Mouse (Mus musculus): Measurements from ENCODE around the gene Chic1. TPM values are rescaled to one million over a fixed set of nuclear protein-coding genes. Genes with fewer than 3 reads are reported as not detected.

Chic1 gene
- polyA plus RNA-seq, 1 experiment from 2014 or later: 2.8 TPM

GRCm38 (mm10) chrX:103366201-103366600 lies 9.9 kb downstream of the Chic1 start:
- Histone ChIP-seq H3K4me1 (no peaks in the 10 kb centered on the region), H3K27me3 (replicated peaks) (peaks cover 47% of the 10 kb centered on the region), H3K27ac (replicated peaks) (no peak overlapping the region), H3K36me3 (no peaks in the 10 kb centered on the region), H3K9ac (no peak overlapping the region), H3K9me3 (no peaks in the 10 kb centered on the region), H3K4me3 (no peak overlapping the region), H3K4me2 (no peak overlapping the region)
- ATAC-seq (ENCODE audit: extremely low read depth, insufficient number of reproducible peaks, low FRiP score, low TSS enrichment): no peak
- WGBS: 67% methylated on average over 5 of the region's 5 CpGs

GRCm38 (mm10) chrX:103368650-103369049 lies 12.4 kb downstream of the Chic1 start:
- Histone ChIP-seq H3K4me2 (no peak overlapping the region), H3K36me3 (no peaks in the 10 kb centered on the region), H3K27ac (replicated peaks) (no peak overlapping the region), H3K9ac (no peak overlapping the region), H3K27me3 (replicated peaks) (peaks cover 55% of the 10 kb centered on the region), H3K9me3 (no peaks in the 10 kb centered on the region), H3K4me1 (no peaks in the 10 kb centered on the region), H3K4me3 (no peak overlapping the region)
- no peak for ATAC-seq (ENCODE audit: extremely low read depth, insufficient number of reproducible peaks, low FRiP score, low TSS enrichment)
- WGBS: 64% methylated on average over 3 of the region's 3 CpGs

GRCm38 (mm10) chrX:103371221-103371620 lies 14.9 kb downstream of the Chic1 start:
- no peak overlapping the region for H3K4me2 ChIP-seq
- no peaks in the 10 kb centered on the region for H3K4me1 ChIP-seq
- no peak for ATAC-seq (ENCODE audit: extremely low read depth, insufficient number of reproducible peaks, low FRiP score, low TSS enrichment)
- H3K27ac ChIP-seq (replicated peaks): no peak overlapping the region
- H3K9me3 ChIP-seq: no peaks in the 10 kb centered on the region
- no peak overlapping the region for H3K9ac ChIP-seq
- no peak overlapping the region for H3K4me3 ChIP-seq
- no peaks in the 10 kb centered on the region for H3K36me3 ChIP-seq
- 54% methylated on average over 2 of the region's 2 CpGs for WGBS
- peaks cover 67% of the 10 kb centered on the region for H3K27me3 ChIP-seq (replicated peaks)

DNA sequence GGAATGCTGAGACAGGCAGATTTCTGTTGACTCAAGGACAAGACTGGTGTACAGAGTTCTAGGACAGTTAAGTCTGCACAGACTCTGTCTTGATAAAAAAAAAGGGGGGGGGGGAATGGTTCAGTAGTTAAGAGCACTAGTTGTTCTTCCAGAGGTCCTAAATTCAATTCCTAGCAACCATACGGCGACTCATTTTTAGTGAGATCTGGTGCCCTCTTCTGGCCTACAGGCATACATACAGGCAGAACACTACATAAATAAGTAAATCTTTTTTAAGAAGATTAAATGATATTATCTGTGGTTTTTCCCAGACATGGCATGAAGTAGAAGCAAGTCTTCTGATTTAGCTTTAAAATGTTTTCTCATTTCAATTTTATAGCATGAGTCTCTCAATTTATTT lies 15.4 kb downstream of the Chic1 start:
- Histone ChIP-seq H3K27ac (replicated peaks) (no peak overlapping the region), H3K9ac (no peak overlapping the region), H3K4me3 (no peak overlapping the region), H3K27me3 (replicated peaks) (peaks cover 70% of the 10 kb centered on the region), H3K4me2 (no peak overlapping the region), H3K36me3 (no peaks in the 10 kb centered on the region), H3K4me1 (no peaks in the 10 kb centered on the region), H3K9me3 (no peaks in the 10 kb centered on the region)
- 19% methylated on average over 2 of the region's 2 CpGs for WGBS
- no peak for ATAC-seq (ENCODE audit: extremely low read depth, insufficient number of reproducible peaks, low FRiP score, low TSS enrichment)

DNA sequence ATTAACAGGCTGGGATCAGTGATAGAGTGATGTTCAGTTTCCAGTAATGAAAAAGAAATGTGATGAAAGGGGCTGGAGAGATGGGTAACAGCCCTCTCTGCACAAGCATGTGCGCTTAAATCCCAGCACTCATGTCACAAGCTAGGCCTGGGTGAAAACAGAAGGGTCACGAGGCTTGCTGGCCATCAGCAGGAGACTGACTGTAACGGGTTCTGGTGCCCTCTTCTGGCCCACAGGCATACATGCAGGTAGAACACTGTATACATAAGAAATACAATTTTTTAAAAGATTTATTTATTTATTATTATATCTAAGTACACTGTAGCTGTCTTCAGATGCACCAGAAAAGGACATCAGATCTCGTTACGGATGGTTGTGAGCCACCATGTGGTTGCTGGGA lies 18.0 kb downstream of the Chic1 start:
- 57% methylated on average over 5 of the region's 5 CpGs for WGBS
- ATAC-seq (ENCODE audit: extremely low read depth, insufficient number of reproducible peaks, low FRiP score, low TSS enrichment): no peak
- no peak overlapping the region for H3K4me2 ChIP-seq

GRCm38 (mm10) chrX:103384528-103384927 lies 28.3 kb downstream of the Chic1 start:
- peaks cover 68% of the 10 kb centered on the region for H3K27me3 ChIP-seq (replicated peaks)
- H3K9me3 ChIP-seq: no peaks in the 10 kb centered on the region
- ATAC-seq (ENCODE audit: extremely low read depth, insufficient number of reproducible peaks, low FRiP score, low TSS enrichment): no peak
- no peak overlapping the region for H3K9ac ChIP-seq
- H3K4me2 ChIP-seq: no peak overlapping the region
- no peaks in the 10 kb centered on the region for H3K4me1 ChIP-seq
- WGBS: 73% methylated on average over 3 of the region's 3 CpGs
- H3K4me3 ChIP-seq: no peak overlapping the region
- no peak overlapping the region for H3K27ac ChIP-seq (replicated peaks)
- H3K36me3 ChIP-seq: no peaks in the 10 kb centered on the region

More for the DNA sequence above, 18.0 kb downstream of the Chic1 start:
- Histone ChIP-seq H3K36me3 (no peaks in the 10 kb centered on the region), H3K4me1 (no peaks in the 10 kb centered on the region), H3K9me3 (no peaks in the 10 kb centered on the region), H3K4me3 (no peak overlapping the region), H3K9ac (no peak overlapping the region), H3K27ac (replicated peaks) (no peak overlapping the region), H3K27me3 (replicated peaks) (peaks cover 69% of the 10 kb centered on the region)

DNA sequence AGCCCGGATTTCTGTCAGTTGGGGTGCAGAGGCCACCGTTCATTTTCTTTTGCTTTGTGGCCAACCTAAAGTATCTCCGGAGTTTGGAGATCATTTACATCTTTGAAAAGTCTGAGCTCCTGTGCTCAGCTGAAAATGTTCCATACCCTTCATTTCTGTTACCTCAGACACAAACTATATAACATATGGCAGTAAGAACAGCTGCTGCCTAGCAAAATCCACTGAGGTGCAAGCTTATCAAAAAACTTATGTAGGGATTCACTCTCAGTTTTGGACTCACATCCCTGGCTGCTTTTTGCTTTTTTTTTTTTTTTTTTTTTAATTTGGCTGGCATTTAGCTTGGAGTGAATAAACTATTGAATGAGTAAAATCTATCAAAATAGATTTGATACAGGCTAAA lies 31.9 kb downstream of the Chic1 start:
- WGBS: 80% methylated on average over 3 of the region's 3 CpGs
- Histone ChIP-seq H3K4me2 (no peak overlapping the region), H3K4me1 (no peaks in the 10 kb centered on the region), H3K36me3 (no peaks in the 10 kb centered on the region), H3K9me3 (no peaks in the 10 kb centered on the region), H3K9ac (no peak overlapping the region), H3K4me3 (no peak overlapping the region), H3K27ac (replicated peaks) (no peak overlapping the region), H3K27me3 (replicated peaks) (peaks cover 57% of the 10 kb centered on the region)
- no peak for ATAC-seq (ENCODE audit: extremely low read depth, insufficient number of reproducible peaks, low FRiP score, low TSS enrichment)

DNA sequence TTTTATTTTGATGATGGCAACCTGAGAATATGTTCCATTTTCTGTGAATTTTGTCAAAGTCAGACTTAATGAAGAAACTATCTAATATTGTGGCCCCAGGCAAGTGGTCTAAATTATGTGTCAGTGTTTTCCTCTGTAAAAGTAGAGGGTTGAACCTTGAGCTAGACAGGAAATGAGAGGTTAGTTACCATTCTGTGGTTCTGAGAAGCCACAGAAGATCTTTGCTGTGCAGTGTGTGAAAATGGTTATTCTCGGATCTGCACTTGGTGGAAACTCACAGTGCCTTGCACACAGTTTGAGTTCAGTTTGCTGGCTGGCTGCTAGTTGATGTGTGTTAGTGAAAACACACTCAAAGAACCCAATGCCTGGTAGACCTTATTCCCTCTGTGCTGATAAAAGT lies 37.6 kb downstream of the Chic1 start:
- WGBS: 55% methylated on average over 1 of the region's 1 CpGs
- no peaks in the 10 kb centered on the region for H3K4me1 ChIP-seq
- no peak overlapping the region for H3K4me3 ChIP-seq
- H3K9me3 ChIP-seq: no peaks in the 10 kb centered on the region
- H3K27me3 ChIP-seq (replicated peaks): peaks cover 64% of the 10 kb centered on the region
- no peak overlapping the region for H3K9ac ChIP-seq
- no peak for ATAC-seq (ENCODE audit: extremely low read depth, insufficient number of reproducible peaks, low FRiP score, low TSS enrichment)
- H3K36me3 ChIP-seq: no peaks in the 10 kb centered on the region
- H3K27ac ChIP-seq (replicated peaks): no peak overlapping the region
- no peak overlapping the region for H3K4me2 ChIP-seq

DNA sequence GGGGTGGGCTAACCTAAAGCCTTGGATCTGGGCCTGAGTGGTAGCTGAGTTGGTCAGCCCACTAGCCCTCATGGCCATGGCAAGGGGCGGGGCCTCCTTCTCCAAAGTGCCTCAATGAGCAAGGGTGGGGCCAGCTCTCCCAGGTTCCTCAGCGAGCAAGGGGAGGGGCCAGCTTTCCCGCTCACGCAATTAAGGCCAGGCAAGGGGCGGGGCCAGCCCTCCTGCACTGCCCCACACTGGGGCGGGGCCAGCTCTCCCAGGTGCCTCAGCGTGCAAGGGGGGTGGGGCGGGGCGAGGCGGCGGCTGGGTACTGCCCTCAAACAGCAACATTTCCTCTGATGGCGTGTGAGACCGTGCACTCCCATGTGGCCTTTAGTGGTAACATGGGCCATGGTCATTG lies 48.7 kb downstream of the Chic1 start:
- H3K9ac ChIP-seq: no peak overlapping the region
- H3K4me3 ChIP-seq: no peak overlapping the region
- H3K9me3 ChIP-seq: no peaks in the 10 kb centered on the region
- no peak for ATAC-seq (ENCODE audit: extremely low read depth, insufficient number of reproducible peaks, low FRiP score, low TSS enrichment)
- no peak overlapping the region for H3K27ac ChIP-seq (replicated peaks)
- no peaks in the 10 kb centered on the region for H3K4me1 ChIP-seq
- H3K4me2 ChIP-seq: no peak overlapping the region
- no peaks in the 10 kb centered on the region for H3K36me3 ChIP-seq
- WGBS: 43% methylated on average over 11 of the region's 13 CpGs
- peaks cover 58% of the 10 kb centered on the region for H3K27me3 ChIP-seq (replicated peaks)

GRCm38 (mm10) chrX:103414167-103414566 lies 57.9 kb downstream of the Chic1 start, which contains the start of gene Tsx:
TSS of gene Tsx (plus strand) at chrX:103414467.
- Histone ChIP-seq H3K27me3 (replicated peaks) (peaks cover 75% of the 10 kb centered on the region), H3K4me3 (no peak within 1 kb of the TSS), H3K9ac (no peak within 1 kb of the TSS), H3K36me3 (no peaks in the 10 kb centered on the region), H3K4me2 (no peak within 1 kb of the TSS), H3K9me3 (no peaks in the 10 kb centered on the region), H3K4me1 (no peaks in the 10 kb centered on the region), H3K27ac (replicated peaks) (no peak within 1 kb of the TSS)
- 65% methylated on average over 5 of the region's 5 CpGs for WGBS
- no peak for ATAC-seq (ENCODE audit: extremely low read depth, insufficient number of reproducible peaks, low FRiP score, low TSS enrichment)

DNA sequence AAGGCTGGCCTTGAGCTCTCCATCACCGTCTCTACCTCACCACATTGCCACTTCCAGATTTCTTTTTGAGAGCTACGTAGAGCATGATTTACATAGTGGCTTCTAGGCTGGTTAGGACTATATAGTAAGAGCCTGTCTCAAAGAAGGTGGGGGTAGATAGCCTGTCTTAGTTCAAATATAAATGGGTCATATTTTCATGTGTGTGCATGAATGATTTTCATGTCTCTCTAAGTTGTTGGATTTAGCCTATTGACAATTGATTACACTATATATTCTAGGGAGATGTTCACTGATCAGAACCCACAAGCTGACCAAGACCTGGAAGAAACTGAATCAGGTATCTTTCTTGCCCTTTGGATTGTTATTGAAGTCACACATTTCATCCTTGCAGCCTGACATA lies 65.4 kb downstream of the Chic1 start, which contains the start of gene Gm26992:
TSS of gene Gm26992 (plus strand) at position 301 of the 400 bp plus-strand sequence.
- Histone ChIP-seq H3K9ac (no peak within 1 kb of the TSS), H3K9me3 (no peaks in the 10 kb centered on the region), H3K4me1 (no peaks in the 10 kb centered on the region), H3K27me3 (replicated peaks) (peaks cover 71% of the 10 kb centered on the region), H3K27ac (replicated peaks) (no peak within 1 kb of the TSS), H3K4me3 (no peak within 1 kb of the TSS), H3K36me3 (no peaks in the 10 kb centered on the region), H3K4me2 (no peak within 1 kb of the TSS)
- WGBS: 87% methylated on average over 2 of the region's 2 CpGs
- no peak for ATAC-seq (ENCODE audit: extremely low read depth, insufficient number of reproducible peaks, low FRiP score, low TSS enrichment)

- H3K9ac ChIP-seq: no peak overlapping the region
- whole genome bisulfite sequencing: 70% methylated on average over 7 of the region's 7 CpGs
- H3K9me3 ChIP-seq: no peaks in the 10 kb centered on the region
- no peak for ATAC-seq (ENCODE audit: extremely low read depth, insufficient number of reproducible peaks, low FRiP score, low TSS enrichment)
- H3K27me3 ChIP-seq (replicated peaks): peaks cover 67% of the 10 kb centered on the region
- H3K36me3 ChIP-seq: no peaks in the 10 kb centered on the region
- no peak overlapping the region for H3K27ac ChIP-seq (replicated peaks)
- H3K4me1 ChIP-seq: no peaks in the 10 kb centered on the region
- H3K4me3 ChIP-seq: no peak overlapping the region
- no peak overlapping the region for H3K4me2 ChIP-seq
These were observed 71.4 kb downstream of the Chic1 start for GRCm38 (mm10) chrX:103427677-103428076.
